In genomic region chr10:68085574-68085973, GRCm38 (mm10) we compare ENCODE assay signal across 24 mouse cellular contexts.
DNase-seq lines count a peak whose midpoint lies in the region; ATAC-seq and TF ChIP-seq lines count a peak whose summit lies in the region.
"Had no signal": no experiment of that assay in that cellular context is flagged by ENCODE, and none has a peak within 500 bp of the region (broad histone marks: within the 10 kb centered on the region; RNA-seq: fewer than 3 reads in every experiment).

No protein-coding gene starts in this region.

- TF ChIP-seq CTCF in bone marrow macrophage, adult 2 months (IDR thresholded peaks at IDR 0.05; ENCODE audit: low read depth, low read length) = no peak
- no peak for TF ChIP-seq CTCF in layer of hippocampus, adult 2 months (conservative IDR thresholded peaks at IDR 0.05)

- peaks cover 6% of the 10 kb centered on the region for H3K4me1 ChIP-seq in bone marrow macrophage, adult 2 months (ENCODE audit: control insufficient read depth, insufficient read depth, low read length)
- H3K4me1 ChIP-seq: forebrain, embryonic 10.5 days; hindbrain, embryonic 10.5 days; neural tube, embryonic 13.5 days had no signal

- peak overlapping the region; percentile 56; the same call in 1 of the 2 replicates for H3K27ac ChIP-seq in bone marrow macrophage, adult 2 months (ENCODE audit: insufficient read depth, low read depth, low read length)
- no peak overlapping the region for H3K27ac ChIP-seq in layer of hippocampus, adult 2 months
- H3K27ac ChIP-seq: forebrain, embryonic 10.5 days; heart, embryonic 15.5 days; hindbrain, embryonic 10.5 days; hindbrain, postnatal 0 days; kidney, embryonic 15.5 days; left cerebral cortex, adult 2 months; neural tube, embryonic 13.5 days had no signal

- TF ChIP-seq POLR2A in bone marrow macrophage, adult 2 months (IDR thresholded peaks at IDR 0.05; ENCODE audit: borderline replicate concordance, low read depth, low read length) = no peak

- DNase-seq in heart, adult 11 months = peak; percentile 93
- no peak for DNase-seq in heart, postnatal 4 days
- no peak for DNase-seq in left cerebral cortex, postnatal 4 days
- DNase-seq in layer of hippocampus, adult 2 months (ENCODE audit: low spot score in 2 of 2) = no peak
- DNase-seq: adrenal gland, postnatal 36 days; cerebellum, adult 2 months; cerebellum, postnatal 36 days; gastrocnemius, postnatal 10 days; lung, adult 2 months; midbrain, embryonic 14.5 days had no signal

- H3K4me3 ChIP-seq in bone marrow macrophage, adult 2 months (ENCODE audit: insufficient read depth, low read length) = no peak overlapping the region
- no peak overlapping the region for H3K4me3 ChIP-seq in layer of hippocampus, adult 2 months
- H3K4me3 ChIP-seq: forebrain, embryonic 10.5 days; heart, embryonic 15.5 days; hindbrain, embryonic 10.5 days; kidney, embryonic 15.5 days; left cerebral cortex, adult 2 months; myocyte; neural tube, embryonic 13.5 days had no signal

- peak; percentile 95 for ATAC-seq in granulocyte monocyte progenitor cell, adult 5-6 weeks (replicated peaks; ENCODE audit: poor library complexity, severe bottlenecking)
- ATAC-seq in neutrophil, adult 5-6 weeks (ENCODE audit: extremely low read depth, insufficient number of reproducible peaks, low FRiP score, poor library complexity, severe bottlenecking) = peak; percentile 86
- ATAC-seq: forebrain, embryonic 16.5 days; hindbrain, postnatal 0 days; intestine, postnatal 0 days; Patski had no signal

- intact Hi-C loops in left cerebral cortex, postnatal 4 days (cut with DNase I) = no loop called here
